Comparison of ENCODE assay signal across 21 mouse cellular contexts in genomic region chr17:46102608-46103159, GRCm38 (mm10). TPM values are rescaled to one million over a fixed set of nuclear protein-coding genes. Genes with fewer than 3 reads are reported as not detected.
DNase-seq lines count a peak whose midpoint lies in the region; ATAC-seq and TF ChIP-seq lines count a peak whose summit lies in the region.
"Had no signal": no experiment of that assay in that cellular context is flagged by ENCODE, and none has a peak within 500 bp of the region (broad histone marks: within the 10 kb centered on the region; RNA-seq: fewer than 3 reads in every experiment).

No protein-coding gene starts in this region.

- H3K4me3 ChIP-seq in gastrocnemius, adult 2 months, result no peak overlapping the region
- no peak overlapping the region for H3K4me3 ChIP-seq in midbrain, postnatal 0 days (ENCODE audit: low read depth, low read length)
- no peak overlapping the region for H3K4me3 ChIP-seq in midbrain, embryonic 16.5 days (ENCODE audit: low read depth, low read length)
- no peak overlapping the region for H3K4me3 ChIP-seq in embryonic facial prominence, embryonic 14.5 days (ENCODE audit: low read depth, low read length)
- no peak overlapping the region for H3K4me3 ChIP-seq in liver, embryonic 11.5 days (ENCODE audit: low read depth, low read length)
- H3K4me3 ChIP-seq in heart, embryonic 10.5 days, result no peak overlapping the region
- H3K4me3 ChIP-seq: heart, embryonic 12.5 days; midbrain, embryonic 13.5 days had no signal

- peak overlapping the region; percentile 28; the same call in 1 of the 2 replicates for H3K27ac ChIP-seq in gastrocnemius, adult 2 months
- no peak overlapping the region for H3K27ac ChIP-seq in midbrain, postnatal 0 days (ENCODE audit: low read depth, low read length)
- no peak overlapping the region for H3K27ac ChIP-seq in midbrain, embryonic 16.5 days (ENCODE audit: low read length)
- H3K27ac ChIP-seq in embryonic facial prominence, embryonic 14.5 days (replicated peaks; ENCODE audit: low read depth, low read length), result 0 out of 2 replicates have a peak overlapping the region, but pooled peaks have one; percentile 10
- H3K27ac ChIP-seq in liver, embryonic 11.5 days (ENCODE audit: low read depth, low read length), result no peak overlapping the region
- H3K27ac ChIP-seq in heart, embryonic 10.5 days, result no peak overlapping the region
- H3K27ac ChIP-seq: hindbrain, postnatal 0 days; liver, embryonic 14.5 days; midbrain, embryonic 13.5 days had no signal

- H3K4me1 ChIP-seq in midbrain, postnatal 0 days (ENCODE audit: insufficient read depth, low read length), result no peaks in the 10 kb centered on the region
- no peaks in the 10 kb centered on the region for H3K4me1 ChIP-seq in midbrain, embryonic 16.5 days (ENCODE audit: control insufficient read depth, insufficient read depth, low read length)
- 0 out of 2 replicates have a peak, but pooled peaks cover 7% of the 10 kb centered on the region for H3K4me1 ChIP-seq in embryonic facial prominence, embryonic 14.5 days (ENCODE audit: control insufficient read depth, insufficient read depth, low read length)
- no peaks in the 10 kb centered on the region; the same call in 1 of the 2 replicates for H3K4me1 ChIP-seq in liver, embryonic 11.5 days (replicated peaks; ENCODE audit: control insufficient read depth, insufficient read depth, low read length)
- peaks cover 17% of the 10 kb centered on the region for H3K4me1 ChIP-seq in heart, embryonic 10.5 days
- H3K4me1 ChIP-seq: midbrain, embryonic 13.5 days had no signal

- H3K9me3 ChIP-seq in midbrain, postnatal 0 days (ENCODE audit: low read length), result no peaks in the 10 kb centered on the region
- no peaks in the 10 kb centered on the region for H3K9me3 ChIP-seq in midbrain, embryonic 16.5 days (replicated peaks; ENCODE audit: control insufficient read depth, low read length, poor library complexity, severe bottlenecking)
- no peaks in the 10 kb centered on the region for H3K9me3 ChIP-seq in embryonic facial prominence, embryonic 14.5 days (ENCODE audit: control insufficient read depth, low read length)
- no peaks in the 10 kb centered on the region for H3K9me3 ChIP-seq in liver, embryonic 11.5 days (ENCODE audit: control insufficient read depth, low read length)
- H3K9me3 ChIP-seq in heart, embryonic 10.5 days, result no peaks in the 10 kb centered on the region
- H3K9me3 ChIP-seq: G1E; heart, embryonic 12.5 days; midbrain, embryonic 13.5 days had no signal

- no peak for TF ChIP-seq CTCF in gastrocnemius, adult 2 months (IDR thresholded peaks at IDR 0.05)
- TF ChIP-seq CTCF in midbrain, postnatal 0 days (IDR thresholded peaks at IDR 0.05), result peak; percentile 19; the same call in 1 of the 2 replicates

- H3K4me2 ChIP-seq in midbrain, postnatal 0 days (ENCODE audit: low read depth, low read length, poor library complexity, severe bottlenecking), result no peak overlapping the region
- no peak overlapping the region for H3K4me2 ChIP-seq in midbrain, embryonic 16.5 days (ENCODE audit: low read length)
- H3K4me2 ChIP-seq in embryonic facial prominence, embryonic 14.5 days (ENCODE audit: low read depth, low read length), result no peak overlapping the region
- H3K4me2 ChIP-seq in liver, embryonic 11.5 days, result no peak overlapping the region
- H3K4me2 ChIP-seq: heart, embryonic 12.5 days; midbrain, embryonic 13.5 days had no signal

- no peak overlapping the region for H3K9ac ChIP-seq in midbrain, postnatal 0 days (replicated peaks; ENCODE audit: low read length, poor library complexity, severe bottlenecking)
- H3K9ac ChIP-seq in midbrain, embryonic 16.5 days (ENCODE audit: low read depth, low read length), result no peak overlapping the region
- no peak overlapping the region for H3K9ac ChIP-seq in embryonic facial prominence, embryonic 14.5 days (ENCODE audit: low read depth, low read length)
- no peak overlapping the region for H3K9ac ChIP-seq in liver, embryonic 11.5 days (ENCODE audit: low read depth, low read length)
- H3K9ac ChIP-seq: heart, embryonic 12.5 days; liver, embryonic 14.5 days; midbrain, embryonic 13.5 days had no signal

- ATAC-seq in midbrain, postnatal 0 days (ENCODE audit: low FRiP score), result no peak
- ATAC-seq in midbrain, embryonic 16.5 days, result no peak
- ATAC-seq in embryonic facial prominence, embryonic 14.5 days (ENCODE audit: low read depth), result no peak
- no peak for ATAC-seq in liver, embryonic 11.5 days (replicated peaks; ENCODE audit: low FRiP score)
- ATAC-seq: activated CD4-positive, CD25-positive, alpha-beta regulatory T cell, adult 4 months; hindbrain, postnatal 0 days; midbrain, embryonic 13.5 days had no signal

- 31% methylated on average over 8 of the region's 8 CpGs for WGBS in midbrain, postnatal 0 days
- WGBS in midbrain, embryonic 16.5 days, result 30% methylated on average over 8 of the region's 8 CpGs
- 43% methylated on average over 8 of the region's 8 CpGs for WGBS in embryonic facial prominence, embryonic 14.5 days
- 71% methylated on average over 8 of the region's 8 CpGs for WGBS in liver, embryonic 11.5 days
- 72% methylated on average over 8 of the region's 8 CpGs for WGBS in heart, embryonic 10.5 days

- H3K36me3 ChIP-seq in midbrain, postnatal 0 days (ENCODE audit: insufficient read depth, low read length), result no peaks in the 10 kb centered on the region
- H3K36me3 ChIP-seq in midbrain, embryonic 16.5 days (ENCODE audit: control insufficient read depth, insufficient read depth, low read length), result no peaks in the 10 kb centered on the region
- no peaks in the 10 kb centered on the region for H3K36me3 ChIP-seq in embryonic facial prominence, embryonic 14.5 days (ENCODE audit: control insufficient read depth, insufficient read depth, low read length)
- no peaks in the 10 kb centered on the region for H3K36me3 ChIP-seq in liver, embryonic 11.5 days (ENCODE audit: control insufficient read depth, insufficient read depth, low read length)
- H3K36me3 ChIP-seq in heart, embryonic 10.5 days, result no peaks in the 10 kb centered on the region
- H3K36me3 ChIP-seq: G1E; heart, embryonic 12.5 days; midbrain, embryonic 13.5 days had no signal

- H3K27me3 ChIP-seq in midbrain, postnatal 0 days (ENCODE audit: insufficient read depth, low read length), result no peaks in the 10 kb centered on the region
- H3K27me3 ChIP-seq in midbrain, embryonic 16.5 days (ENCODE audit: control insufficient read depth, insufficient read depth, low read depth, low read length), result peaks cover 3% of the 10 kb centered on the region; the same call in 1 of the 2 replicates
- no peaks in the 10 kb centered on the region for H3K27me3 ChIP-seq in embryonic facial prominence, embryonic 14.5 days (replicated peaks; ENCODE audit: control insufficient read depth, insufficient read depth, low read length)
- no peaks in the 10 kb centered on the region; the same call in 1 of the 2 replicates for H3K27me3 ChIP-seq in liver, embryonic 11.5 days (replicated peaks; ENCODE audit: control insufficient read depth, insufficient read depth, low read length)
- H3K27me3 ChIP-seq in heart, embryonic 10.5 days (ENCODE audit: insufficient read depth, poor library complexity, severe bottlenecking), result no peaks in the 10 kb centered on the region
- H3K27me3 ChIP-seq: heart, embryonic 12.5 days had no signal

- no peak for DNase-seq in gastrocnemius, adult 2 months
- no peak for DNase-seq in gastrocnemius, adult 18-20 months (ENCODE audit: low spot score)
- DNase-seq in midbrain, postnatal 0 days (ENCODE audit: low spot score), result no peak
- DNase-seq in embryonic facial prominence, embryonic 14.5 days (ENCODE audit: low spot score), result no peak
- no peak for DNase-seq in liver, embryonic 11.5 days (ENCODE audit: low spot score)
- no peak for DNase-seq in cerebellum, adult 9-10 months
- DNase-seq in heart, embryonic 10.5 days (ENCODE audit: low spot score), result no peak
- DNase-seq: B cell, adult 2 months; heart, postnatal 36 days; kidney, adult 9 months; layer of hippocampus, postnatal 36 days; left cerebral cortex, postnatal 4 days; lung, postnatal 36 days; thymus, postnatal 4 days had no signal

- intact Hi-C loops in gastrocnemius, adult 2 months (cut with DNase I), result loop anchor here (1.0 kb wide), 1 partner anchor 59 kb away; no protein-coding TSS in a partner anchor

RNA-seq across cellular contexts. Expression of gene Mrps18a, which starts 8.1 kb away (rescaled TPM):
- 100 to 1,000 TPM in 1 of 2 experiments, 10 to 100 TPM in 1; 84.2 to 104 TPM for total RNA-seq in gastrocnemius, adult 2 months (2021)
- total RNA-seq in gastrocnemius, adult 18-20 months (2021), result 10 to 100 TPM; 86.2 to 99.1 TPM
- 63.7 and 84.4 TPM in 2 replicates for total RNA-seq in midbrain, postnatal 0 days (2014; rRNA removed)
- 173 and 175 TPM in 2 replicates for polyA plus RNA-seq in midbrain, postnatal 0 days (2015; fragmentation: Nextera tagmentation; extraction: Ambion mirVana)
- polyA plus RNA-seq in midbrain, embryonic 16.5 days (2015; fragmentation: Nextera tagmentation; extraction: Ambion mirVana), result 156 and 158 TPM in 2 replicates
- 112 and 128 TPM in 2 replicates for polyA plus RNA-seq in embryonic facial prominence, embryonic 14.5 days (2014; fragmentation: Nextera tagmentation; extraction: Ambion mirVana)
- 141 and 143 TPM in 2 replicates for polyA plus RNA-seq in liver, embryonic 11.5 days (2014; fragmentation: Nextera tagmentation; extraction: Ambion mirVana)
- 150 and 166 TPM in 2 replicates for polyA plus RNA-seq in heart, embryonic 10.5 days (2016; fragmentation: Nextera tagmentation; extraction: Ambion mirVana)

RNA-seq across cellular contexts. Expression of gene Rsph9, which starts 41.3 kb away (rescaled TPM):
- total RNA-seq in gastrocnemius, adult 2 months (2021), result under 1 TPM; 0.47 to 0.61 TPM
- under 1 TPM; 0.47 to 0.57 TPM for total RNA-seq in gastrocnemius, adult 18-20 months (2021)
- 55.6 and 68.4 TPM in 2 replicates for total RNA-seq in midbrain, postnatal 0 days (2014; rRNA removed)
- 103 and 104 TPM in 2 replicates for polyA plus RNA-seq in midbrain, postnatal 0 days (2015; fragmentation: Nextera tagmentation; extraction: Ambion mirVana)
- 61.6 and 74.5 TPM in 2 replicates for polyA plus RNA-seq in midbrain, embryonic 16.5 days (2015; fragmentation: Nextera tagmentation; extraction: Ambion mirVana)
- 12.6 and 21.8 TPM in 2 replicates for polyA plus RNA-seq in embryonic facial prominence, embryonic 14.5 days (2014; fragmentation: Nextera tagmentation; extraction: Ambion mirVana)
- polyA plus RNA-seq in liver, embryonic 11.5 days (2014; fragmentation: Nextera tagmentation; extraction: Ambion mirVana), result 2.0 TPM in 2 replicates
- 5.1 and 7.3 TPM in 2 replicates for polyA plus RNA-seq in heart, embryonic 10.5 days (2016; fragmentation: Nextera tagmentation; extraction: Ambion mirVana)
- total RNA-seq: G1E had no signal
- polyA plus RNA-seq: G1E had no signal

RNA-seq across cellular contexts. Expression of gene Mad2l1bp, which starts 50.7 kb away (rescaled TPM):
- 10 to 100 TPM; 20.8 to 25.1 TPM for total RNA-seq in gastrocnemius, adult 2 months (2021)
- total RNA-seq in gastrocnemius, adult 18-20 months (2021), result 10 to 100 TPM; 16.6 to 19.3 TPM
- 8.9 and 13.3 TPM in 2 replicates for total RNA-seq in midbrain, postnatal 0 days (2014; rRNA removed)
- 16.7 and 18.2 TPM in 2 replicates for polyA plus RNA-seq in midbrain, postnatal 0 days (2015; fragmentation: Nextera tagmentation; extraction: Ambion mirVana)
- 21.9 and 22.6 TPM in 2 replicates for polyA plus RNA-seq in midbrain, embryonic 16.5 days (2015; fragmentation: Nextera tagmentation; extraction: Ambion mirVana)
- 28.1 and 30.4 TPM in 2 replicates for polyA plus RNA-seq in embryonic facial prominence, embryonic 14.5 days (2014; fragmentation: Nextera tagmentation; extraction: Ambion mirVana)
- 37.2 and 41.2 TPM in 2 replicates for polyA plus RNA-seq in liver, embryonic 11.5 days (2014; fragmentation: Nextera tagmentation; extraction: Ambion mirVana)
- 39.9 and 41.6 TPM in 2 replicates for polyA plus RNA-seq in heart, embryonic 10.5 days (2016; fragmentation: Nextera tagmentation; extraction: Ambion mirVana)

RNA-seq across cellular contexts. Expression of gene Gtpbp2, which starts 58.1 kb away (rescaled TPM):
- 10 to 100 TPM; 52.7 to 55.2 TPM for total RNA-seq in gastrocnemius, adult 2 months (2021)
- total RNA-seq in gastrocnemius, adult 18-20 months (2021), result 10 to 100 TPM; 41.0 to 41.4 TPM
- 72.3 and 82.2 TPM in 2 replicates for total RNA-seq in midbrain, postnatal 0 days (2014; rRNA removed)
- polyA plus RNA-seq in midbrain, postnatal 0 days (2015; fragmentation: Nextera tagmentation; extraction: Ambion mirVana), result 25.9 TPM in 2 replicates
- polyA plus RNA-seq in midbrain, embryonic 16.5 days (2015; fragmentation: Nextera tagmentation; extraction: Ambion mirVana), result 41.3 and 42.8 TPM in 2 replicates
- polyA plus RNA-seq in embryonic facial prominence, embryonic 14.5 days (2014; fragmentation: Nextera tagmentation; extraction: Ambion mirVana), result 27.1 and 28.2 TPM in 2 replicates
- polyA plus RNA-seq in liver, embryonic 11.5 days (2014; fragmentation: Nextera tagmentation; extraction: Ambion mirVana), result 26.1 and 31.1 TPM in 2 replicates
- 32.3 and 34.9 TPM in 2 replicates for polyA plus RNA-seq in heart, embryonic 10.5 days (2016; fragmentation: Nextera tagmentation; extraction: Ambion mirVana)

Comparison
In these comparisons a context has a peak if more than half of its experiments do, and no peak if none do; other contexts are left out.
1. H3K27ac ChIP-seq: peak in gastrocnemius, adult 2 months (single experiment) and embryonic facial prominence, embryonic 14.5 days (single experiment); none in midbrain, postnatal 0 days (single experiment), midbrain, embryonic 16.5 days (single experiment), liver, embryonic 11.5 days (single experiment) and heart, embryonic 10.5 days (single experiment).